Mouse (Mus musculus) left cerebral cortex, adult 11 months (tissue): ENCODE results near the gene Sh3tc1.

Experiments
- DNase-seq: peaks from one replicate; pipeline ENCODE4 v3.0.0; 2022; ENCODE audit warnings: low spot score

Gene Sh3tc1

DNA sequence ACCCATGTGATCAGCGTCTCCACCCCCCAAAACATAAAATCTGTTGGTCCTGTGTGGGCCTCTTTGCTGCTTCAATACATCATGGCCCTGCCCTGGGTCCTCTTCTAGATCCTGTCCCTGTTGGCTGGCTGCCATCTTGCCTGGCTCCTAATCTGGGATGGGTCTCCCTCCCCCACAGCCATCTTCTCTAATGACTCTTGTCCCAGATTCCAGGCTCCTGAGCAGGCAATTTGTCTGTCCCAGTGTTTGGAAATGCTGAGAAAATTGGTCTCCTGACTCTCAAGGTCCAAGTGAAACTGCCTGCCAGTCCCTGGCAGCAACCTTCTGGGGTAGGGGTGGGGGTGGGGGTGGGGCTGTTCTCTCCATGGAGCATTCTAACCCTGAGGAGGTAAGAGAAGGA, 19.9 kb downstream of the Sh3tc1 start:
- DNase-seq = no peak

DNA sequence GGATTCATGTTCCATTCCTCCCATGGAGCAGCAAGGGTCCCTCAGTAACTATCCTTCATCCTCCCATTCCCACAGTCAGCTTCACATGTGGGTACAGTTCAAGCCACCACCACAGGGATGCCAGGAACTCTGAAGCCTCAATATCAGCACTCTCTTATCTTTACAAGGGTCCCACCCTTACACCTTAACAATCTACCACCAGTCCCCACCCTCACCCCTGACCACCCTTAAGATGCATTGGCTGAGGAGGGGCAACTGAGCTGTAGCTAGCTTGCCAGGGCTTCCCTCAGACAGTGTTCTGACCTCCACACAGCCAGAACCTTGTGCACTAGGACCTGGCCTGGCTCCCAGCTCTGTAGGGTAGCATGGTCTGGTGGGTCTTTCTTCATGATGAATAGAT, 20.4 kb downstream of the Sh3tc1 start:
- no peak for DNase-seq

DNA sequence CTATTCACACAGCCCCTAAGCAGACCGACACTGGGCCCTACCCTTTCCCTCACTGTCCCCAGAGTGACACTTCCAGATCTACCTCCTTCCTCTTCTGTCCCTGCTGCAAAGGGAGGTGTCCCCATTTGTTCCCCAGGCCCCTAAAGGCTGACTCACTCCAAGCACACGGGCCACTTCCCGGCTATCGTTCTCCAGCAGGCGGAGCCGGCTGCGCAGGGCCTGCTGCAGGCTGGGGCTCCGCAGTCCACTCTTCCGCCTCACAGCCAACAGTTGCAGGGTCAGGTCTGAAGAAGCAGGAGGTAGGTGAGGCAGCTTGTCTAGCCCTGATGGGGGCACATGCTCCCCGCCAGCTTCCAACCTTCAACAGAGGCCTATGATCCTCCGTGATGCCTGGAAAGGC, 21.0 kb downstream of the Sh3tc1 start:
- DNase-seq = no peak

DNA sequence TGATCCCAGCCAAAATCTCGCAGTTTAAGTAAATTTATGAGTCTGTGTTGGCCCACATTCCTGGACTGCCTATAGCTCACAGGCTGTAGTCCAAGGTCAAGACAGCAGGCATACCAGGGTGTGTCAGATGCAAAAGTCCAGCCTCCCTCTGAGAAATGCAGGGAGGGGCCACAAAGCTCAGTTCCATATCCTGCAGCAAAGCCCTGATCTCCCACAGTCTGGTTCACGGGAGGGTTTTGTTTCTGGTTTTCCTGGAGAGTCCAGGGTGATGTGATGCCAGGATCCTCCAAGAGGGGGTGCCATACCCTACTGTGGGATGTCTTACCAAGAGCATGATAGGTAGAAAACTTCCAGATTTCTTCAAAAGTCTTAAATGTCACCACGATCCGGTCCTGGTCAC, 21.8 kb downstream of the Sh3tc1 start:
- peak; percentile 43 for DNase-seq

DNA sequence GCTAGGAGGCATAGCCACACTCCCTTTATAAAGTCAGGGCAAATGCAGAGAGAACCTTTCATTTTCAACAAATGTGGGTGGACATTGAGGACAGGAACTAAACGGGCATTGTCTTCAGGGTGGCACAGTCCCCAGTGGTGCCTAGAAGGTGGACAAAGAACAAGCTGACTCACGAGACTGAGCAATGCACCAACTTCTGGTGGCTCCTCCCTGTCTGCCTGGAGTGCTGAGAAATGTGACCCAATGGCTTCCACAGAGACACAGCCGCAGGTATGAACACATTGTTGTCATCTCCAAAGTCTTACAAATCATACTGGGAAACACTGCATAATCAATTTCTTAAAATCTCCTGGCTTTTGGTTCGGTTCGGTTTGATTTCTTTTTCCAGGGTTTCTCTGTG, 22.3 kb downstream of the Sh3tc1 start:
- DNase-seq = no peak

DNA sequence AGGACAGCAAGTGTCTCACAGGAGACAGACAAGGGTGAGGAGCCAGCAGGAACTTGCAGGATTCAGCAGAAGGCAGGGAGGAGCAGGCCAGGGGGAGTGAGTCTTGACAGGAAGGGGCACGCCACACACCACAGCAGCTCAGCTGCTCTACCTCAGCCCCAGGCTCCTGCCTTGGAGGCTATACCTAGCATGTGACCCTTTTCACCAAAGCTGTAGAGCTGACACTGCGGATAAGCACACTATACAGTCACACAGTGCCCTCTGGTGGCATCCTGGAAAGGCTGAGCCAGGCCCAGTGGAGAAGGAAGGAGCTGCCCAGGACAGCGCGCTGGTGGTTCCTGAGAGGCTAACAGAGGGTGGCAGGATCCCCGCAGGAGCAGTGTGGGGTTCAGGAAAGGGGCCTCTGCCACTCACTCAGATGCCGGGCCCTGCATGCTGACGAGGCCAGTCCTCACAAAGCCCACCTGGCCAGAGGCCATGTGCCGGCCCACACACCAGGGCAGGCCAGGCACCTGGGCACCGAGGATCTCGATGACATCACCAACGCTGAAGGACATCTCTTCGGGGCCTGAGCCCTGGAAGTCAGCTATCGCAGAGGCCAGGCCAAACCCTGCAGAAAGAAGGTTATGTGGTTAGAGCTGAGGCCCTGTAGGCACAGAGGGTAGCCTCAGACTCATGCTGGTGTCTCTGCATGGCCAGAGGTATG, 26.0 kb downstream of the Sh3tc1 start:
- DNase-seq = peak; percentile 41

DNA sequence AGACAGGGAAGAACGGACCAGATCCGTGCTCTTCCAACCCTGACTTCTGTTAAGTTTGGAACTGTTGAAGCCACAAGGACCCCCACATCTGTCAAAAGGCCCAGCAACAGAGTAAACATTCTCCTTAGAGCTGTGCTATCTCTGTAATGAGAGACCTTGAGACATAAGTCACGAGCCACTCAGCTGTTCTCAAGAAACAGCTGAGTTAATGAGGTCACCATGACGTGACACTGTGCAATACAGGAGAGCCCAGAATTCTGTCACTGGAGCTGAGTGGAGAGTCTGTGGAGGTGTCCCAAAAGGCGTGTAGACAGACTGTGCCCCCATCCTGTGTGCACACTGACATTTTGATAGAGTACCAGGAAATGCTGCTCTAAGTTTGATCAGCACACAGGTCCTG, 27.3 kb downstream of the Sh3tc1 start:
- no peak for DNase-seq

DNA sequence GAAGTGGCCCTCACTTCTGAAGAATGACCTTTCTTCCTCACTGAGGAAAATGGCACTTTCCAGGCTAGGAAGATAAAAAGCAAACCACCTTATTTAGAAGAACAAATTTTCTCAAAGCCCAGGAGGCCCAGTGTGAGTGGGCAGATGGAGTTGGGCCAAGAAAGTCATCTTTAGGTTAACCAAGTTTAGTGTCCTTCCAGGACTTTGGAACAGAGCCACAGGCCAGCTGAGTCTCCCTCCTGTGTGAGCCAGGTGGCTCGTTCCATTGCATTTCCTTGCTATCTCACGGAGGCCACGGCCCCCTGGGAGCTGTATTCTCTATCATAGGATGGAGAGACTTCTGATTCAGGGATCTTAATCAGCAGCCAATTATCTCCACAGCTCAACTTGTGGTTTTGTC, 28.9 kb downstream of the Sh3tc1 start:
- DNase-seq = no peak

DNA sequence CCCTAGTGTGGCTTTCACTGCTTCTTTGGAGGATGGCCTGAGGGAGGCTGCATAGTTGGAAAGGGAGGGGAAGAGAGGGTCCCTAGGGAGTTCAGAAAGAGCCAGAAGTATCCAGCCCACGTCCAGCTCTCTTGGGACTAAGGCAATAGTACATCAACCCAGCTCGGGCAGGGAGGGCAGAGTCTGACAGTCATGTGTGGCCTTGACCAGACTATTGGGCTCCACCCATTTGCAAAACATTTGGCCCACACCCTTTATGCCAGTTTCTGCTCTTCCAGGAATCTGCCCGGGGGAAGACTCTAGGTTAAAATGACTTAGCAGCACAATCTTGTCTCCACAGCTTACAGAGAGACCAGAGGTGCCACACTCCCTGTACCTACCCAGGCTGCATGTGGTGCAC, 29.3 kb downstream of the Sh3tc1 start:
- DNase-seq = no peak

DNA sequence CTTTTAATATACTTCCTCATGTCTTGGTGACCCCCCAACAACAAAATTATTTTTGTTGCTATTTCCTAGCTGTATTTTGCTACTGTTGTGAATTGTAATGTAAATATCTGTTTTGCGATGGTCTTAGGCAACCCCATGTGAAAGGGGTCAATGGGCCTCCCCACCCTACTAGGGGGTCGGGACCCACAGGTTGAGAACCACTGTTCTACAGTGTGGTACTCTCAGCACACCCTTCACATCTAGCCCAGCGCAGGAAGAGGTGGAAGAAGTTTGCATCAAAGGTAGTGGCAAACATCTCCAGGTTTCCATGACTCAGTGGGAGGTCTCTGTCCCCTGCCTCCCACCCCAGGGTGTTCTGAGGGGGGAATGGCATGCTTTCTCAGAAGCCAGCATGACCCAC, 34.4 kb downstream of the Sh3tc1 start:
- no peak for DNase-seq

DNA sequence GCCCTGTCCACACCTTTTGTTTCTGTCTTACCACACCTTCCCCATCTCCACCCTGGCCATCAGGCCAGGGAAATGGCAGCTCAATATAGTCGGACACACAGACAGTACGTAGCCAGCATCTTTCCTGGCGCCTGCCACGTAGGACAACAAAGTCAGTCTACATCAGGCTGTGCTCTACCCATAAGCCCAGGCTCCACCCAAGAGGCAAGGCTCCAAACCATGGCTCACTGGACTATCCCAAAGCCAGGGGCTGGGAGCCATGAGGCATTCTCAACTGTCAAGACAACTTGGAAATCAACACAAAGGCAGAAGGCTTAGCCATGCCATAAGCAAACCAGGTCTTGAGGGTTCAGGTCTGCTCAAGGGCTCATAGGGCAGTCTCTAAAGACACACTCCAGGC, 36.0 kb downstream of the Sh3tc1 start:
- DNase-seq = no peak

DNA sequence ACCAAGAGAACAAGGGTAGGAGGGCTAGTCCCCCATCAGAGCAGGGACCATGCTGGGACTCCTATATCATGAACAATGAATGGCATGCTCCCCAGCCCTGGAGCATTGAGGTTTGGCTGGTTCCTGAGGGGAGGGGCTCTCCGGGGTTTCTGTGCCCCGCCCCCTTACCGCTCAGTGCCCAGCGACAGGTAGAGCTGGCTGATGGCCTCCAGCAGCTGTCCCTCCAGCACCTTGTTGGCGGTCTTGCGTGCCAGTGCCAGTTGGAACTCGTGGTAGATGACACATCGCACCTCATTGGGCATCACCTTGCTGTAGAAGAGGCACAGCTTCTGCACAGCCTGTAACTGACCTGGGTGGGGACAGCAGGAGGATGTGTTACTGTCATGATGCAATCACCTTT, 36.6 kb downstream of the Sh3tc1 start:
- DNase-seq = no peak

DNA sequence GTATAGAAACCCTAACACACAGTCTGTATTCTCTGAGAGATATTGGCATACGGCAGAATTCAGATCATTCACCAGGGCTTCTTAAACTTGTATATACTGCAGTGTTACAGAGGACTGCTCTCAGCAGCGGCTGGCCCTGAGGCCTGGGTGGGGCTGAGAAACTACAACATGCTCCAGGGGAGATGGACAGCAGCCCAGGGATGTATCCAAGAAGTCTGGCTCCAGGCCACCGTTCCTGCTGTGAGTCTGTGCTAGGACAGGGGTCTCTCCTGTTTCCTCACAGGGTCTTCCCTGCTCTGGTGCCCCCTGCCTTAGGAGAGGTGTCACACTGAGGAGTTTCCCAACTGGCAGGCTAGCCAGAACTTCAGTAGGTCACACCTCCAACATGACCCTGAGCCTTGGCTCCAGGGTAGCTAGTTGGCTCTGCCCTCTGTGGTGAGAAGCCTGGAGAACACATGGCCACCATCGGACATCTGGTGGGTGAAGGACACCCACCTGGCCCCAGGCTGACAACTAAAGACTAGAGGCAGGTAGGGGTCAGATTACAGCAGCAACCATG, 37.1 kb downstream of the Sh3tc1 start:
- DNase-seq = no peak

DNA sequence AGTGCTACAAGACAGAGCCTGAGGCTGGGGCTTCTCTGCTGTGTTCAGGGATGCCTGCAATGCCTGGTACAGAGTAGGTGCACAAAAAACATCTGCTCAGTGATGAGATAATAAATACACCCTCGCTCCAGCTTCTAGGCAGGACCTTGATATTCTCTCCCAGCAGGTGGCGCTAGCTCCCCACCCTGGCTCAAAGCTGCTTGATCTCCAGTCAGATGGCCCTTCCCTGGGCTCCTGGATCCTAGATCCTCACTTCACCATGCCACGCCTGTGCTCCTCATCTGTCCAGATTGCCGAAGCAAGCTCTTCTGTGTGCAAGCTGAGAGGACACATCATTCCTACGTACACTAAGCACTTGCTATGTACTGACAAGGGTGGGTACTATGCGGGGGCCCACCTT, 38.7 kb downstream of the Sh3tc1 start:
- peak; percentile 43 for DNase-seq

DNA sequence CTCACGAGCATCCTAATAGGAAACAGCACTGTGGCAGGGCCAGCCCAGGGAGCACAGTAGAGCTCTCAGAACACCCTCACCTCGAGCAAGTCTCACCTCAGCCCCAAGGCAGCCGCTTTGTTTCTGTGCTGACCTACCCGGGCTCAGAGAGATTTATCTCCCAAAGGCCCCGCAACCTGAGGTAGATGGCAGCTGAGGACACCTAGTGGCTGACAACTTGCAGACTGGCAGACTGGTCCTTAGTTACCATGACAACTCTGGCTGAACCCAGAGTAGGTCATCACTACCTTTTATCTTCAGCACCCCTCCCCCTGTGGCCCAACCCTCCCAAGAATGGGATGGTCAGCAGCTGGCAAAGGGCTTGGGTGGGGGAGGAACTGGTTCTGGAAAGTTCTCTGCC, 44.0 kb downstream of the Sh3tc1 start:
- no peak for DNase-seq

DNA sequence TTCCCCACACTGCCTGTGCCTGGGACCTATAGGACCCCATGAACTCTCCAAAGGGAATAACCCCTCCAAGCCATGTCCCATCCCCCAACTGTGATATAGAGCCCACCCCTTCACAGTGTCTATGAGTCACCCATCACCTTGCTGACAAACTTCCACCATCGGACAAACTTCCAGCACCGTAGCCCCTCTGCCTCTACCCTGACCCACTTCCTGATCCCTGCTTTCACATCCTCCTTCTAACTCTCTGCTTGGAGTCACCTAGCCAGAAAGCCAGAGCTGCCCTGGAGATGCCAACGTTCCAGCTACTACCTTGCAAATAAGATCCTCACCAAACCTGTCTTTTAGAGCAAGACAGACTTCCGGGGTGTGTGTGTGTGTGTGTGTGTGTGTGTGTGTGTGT, 46.1 kb downstream of the Sh3tc1 start:
- no peak for DNase-seq

DNA sequence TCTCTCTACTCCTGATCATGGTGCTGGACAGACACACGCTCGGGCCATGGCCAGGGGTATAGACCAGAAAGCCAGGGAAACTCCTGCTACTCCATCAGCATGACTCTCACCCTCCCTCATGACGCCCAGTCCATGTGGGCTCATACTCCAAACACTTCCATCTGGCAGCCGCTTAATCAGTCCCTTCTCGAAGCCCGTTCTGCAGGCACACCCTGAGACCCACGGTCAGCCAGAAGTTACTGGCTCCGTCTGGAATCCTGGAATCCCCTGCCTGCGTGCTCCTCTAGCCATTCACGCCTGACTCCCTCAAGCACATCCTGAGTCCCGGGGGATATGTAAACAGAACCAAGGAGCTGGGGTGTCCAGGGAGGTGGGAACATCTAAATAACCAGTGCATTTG, 48.5 kb downstream of the Sh3tc1 start:
- no peak for DNase-seq

DNA sequence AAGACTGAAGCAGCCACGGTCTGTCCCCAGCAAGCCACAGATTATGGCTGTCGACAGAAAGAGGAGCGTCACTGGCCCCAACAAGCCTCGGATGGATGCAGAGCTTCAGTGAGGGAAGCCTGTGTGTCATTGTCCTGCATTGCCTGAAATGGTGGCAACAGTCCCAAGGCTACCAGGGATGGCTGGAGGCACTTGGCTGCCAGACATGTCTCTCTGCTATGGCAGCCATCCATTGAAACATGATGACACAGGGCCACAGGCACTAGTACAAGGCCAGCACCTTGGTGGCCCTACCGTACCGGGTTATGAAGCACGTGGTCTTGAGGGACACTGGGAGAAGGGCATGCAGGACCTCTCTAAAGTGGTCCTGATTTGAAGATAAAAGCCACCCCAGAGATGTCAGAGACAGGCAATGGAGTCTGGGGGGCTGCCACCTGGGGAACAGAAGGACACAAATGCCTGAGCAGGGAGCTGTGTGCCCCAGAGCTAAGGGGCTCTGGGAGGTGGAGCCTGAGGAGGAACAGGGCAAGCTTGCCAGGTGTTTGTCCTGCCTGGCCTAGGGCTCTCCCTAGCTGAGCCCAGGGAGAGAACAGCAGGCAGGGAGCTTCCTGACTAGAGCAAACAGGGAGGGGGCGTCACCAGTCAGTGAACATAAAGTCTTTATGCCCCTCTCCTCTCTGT, 49.2 kb downstream of the Sh3tc1 start:
- DNase-seq = no peak

DNA sequence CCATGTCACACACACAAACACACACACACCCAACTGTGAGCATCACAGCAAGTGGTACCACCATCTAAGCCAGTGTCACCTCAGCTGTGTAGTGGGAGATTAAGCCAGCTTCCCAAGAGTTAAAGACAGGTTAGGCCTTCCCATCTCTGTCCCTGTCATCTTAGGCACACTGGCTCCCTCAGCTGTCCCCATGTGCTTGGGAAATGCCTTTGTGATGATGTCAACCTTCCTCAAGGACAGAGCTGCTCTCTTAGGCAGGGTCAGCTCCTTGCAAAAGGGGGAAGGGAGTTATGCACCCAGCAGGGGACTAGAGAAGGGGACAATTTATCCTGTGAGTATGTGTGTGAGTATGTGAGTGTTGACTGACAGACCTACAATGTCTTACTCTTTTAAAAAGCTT, 50.4 kb downstream of the Sh3tc1 start:
- DNase-seq = no peak

DNA sequence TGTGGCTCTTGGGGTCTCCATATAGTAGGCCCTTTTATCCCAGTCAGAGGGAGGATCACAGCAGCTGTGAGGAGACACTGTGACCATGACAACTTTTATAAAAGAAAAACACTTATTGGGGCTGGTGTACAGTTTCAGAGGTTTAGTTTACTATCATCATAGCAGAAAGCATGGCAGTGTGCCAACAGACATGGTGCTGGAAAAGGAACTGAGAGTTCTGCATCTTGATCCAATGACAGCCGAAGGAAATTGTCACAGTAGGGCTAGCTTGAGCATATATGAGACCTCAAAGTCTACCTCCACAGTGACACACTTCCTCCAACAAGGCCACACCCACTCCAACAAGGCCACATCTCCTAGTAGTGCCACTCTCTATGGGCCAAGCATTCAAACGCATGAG, 50.9 kb downstream of the Sh3tc1 start:
- DNase-seq = no peak

DNA sequence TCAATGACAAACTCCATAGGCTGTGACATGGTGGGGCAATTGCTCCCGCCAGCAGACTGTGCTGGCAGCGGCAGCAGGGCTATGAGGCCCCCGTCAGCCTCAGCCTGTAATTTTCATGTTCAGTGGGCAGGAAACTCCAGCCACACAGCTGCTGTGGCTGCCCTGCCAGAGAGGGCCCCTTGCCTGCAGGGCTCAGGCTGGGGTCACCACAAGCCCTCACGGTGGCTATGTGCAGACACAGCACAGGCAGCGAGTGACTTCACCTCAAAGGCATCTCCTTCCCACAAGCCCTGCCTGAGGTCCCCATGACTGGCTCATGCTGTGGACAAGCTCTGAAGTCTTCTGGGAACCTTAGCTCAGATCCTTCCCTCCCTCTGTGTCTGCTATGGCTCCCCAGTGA, 52.7 kb downstream of the Sh3tc1 start:
- no peak for DNase-seq

DNA sequence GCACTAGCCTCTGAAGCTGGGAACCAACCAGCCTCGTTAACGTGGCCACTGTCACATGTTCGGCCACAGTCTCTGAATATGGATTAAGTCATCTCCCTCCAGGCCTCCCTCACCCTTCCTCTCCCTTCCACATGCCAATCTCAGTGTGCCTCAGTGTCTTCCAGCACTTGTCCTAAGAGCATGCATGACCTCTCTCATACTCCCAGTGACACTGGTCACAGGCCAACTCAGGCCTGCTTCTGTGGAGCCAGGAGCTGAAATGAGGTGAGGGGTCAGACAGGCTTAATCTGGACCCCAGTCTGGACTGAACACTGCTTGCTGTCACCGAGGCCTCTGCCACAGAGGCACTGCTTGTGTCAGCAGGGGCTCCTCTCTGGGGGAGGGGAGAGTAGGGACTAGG, 53.5 kb downstream of the Sh3tc1 start:
- DNase-seq = no peak

DNA sequence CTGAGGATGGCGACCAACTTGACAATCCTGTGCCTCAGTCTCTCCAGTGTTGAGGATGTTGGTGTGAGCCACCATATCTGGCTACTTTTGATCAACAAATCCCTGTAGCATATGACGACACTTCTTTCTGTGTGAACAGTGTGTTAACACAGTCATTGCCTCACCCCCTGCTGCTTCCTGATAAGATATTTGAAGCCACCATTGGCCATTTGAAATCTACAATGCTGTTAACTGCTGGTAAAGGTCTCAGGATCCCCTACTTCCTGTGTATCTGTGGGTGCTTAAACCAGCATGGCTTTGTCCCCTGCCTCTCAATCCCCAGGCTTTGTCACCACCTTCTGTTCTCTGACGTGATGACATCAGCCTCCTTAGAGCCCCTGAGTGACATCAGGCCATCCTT, 54.7 kb downstream of the Sh3tc1 start:
- DNase-seq = no peak

DNA sequence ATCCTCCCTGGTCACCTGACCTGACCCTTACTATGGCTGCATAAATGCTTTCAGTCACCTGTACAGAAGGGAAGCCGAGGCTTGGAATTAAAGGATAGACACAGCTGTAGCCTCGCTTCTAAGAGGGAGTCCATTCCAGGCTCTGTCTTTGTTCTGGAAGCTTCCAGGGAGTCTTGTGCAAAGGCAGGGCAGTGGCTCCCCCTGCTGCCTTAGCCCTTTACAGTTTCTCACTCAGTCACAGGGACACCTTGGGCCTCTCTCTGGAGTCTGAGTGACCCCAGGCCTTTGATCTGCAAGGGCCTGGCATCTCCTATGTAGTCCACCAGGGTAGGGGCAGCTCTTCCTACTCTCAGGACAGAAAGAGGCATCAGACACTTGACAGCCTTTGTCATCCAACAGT, 58.8 kb downstream of the Sh3tc1 start:
- DNase-seq = no peak
